Mouse (Mus musculus) liver, embryonic 14.5 days (tissue): Measurements from ENCODE around the gene Coa3.

Experiments
- CTCF ChIP-seq: IDR thresholded peaks from 2 replicates; pipeline ENCODE4 v1.5.1; 2016; ENCODE audit warnings: antibody characterized with exemption, low read depth, control low read depth
- EP300 ChIP-seq: IDR thresholded peaks from 2 replicates; pipeline ENCODE4 v1.6.1; 2016; ENCODE audit warnings: antibody characterized with exemption, low read depth

DNA sequence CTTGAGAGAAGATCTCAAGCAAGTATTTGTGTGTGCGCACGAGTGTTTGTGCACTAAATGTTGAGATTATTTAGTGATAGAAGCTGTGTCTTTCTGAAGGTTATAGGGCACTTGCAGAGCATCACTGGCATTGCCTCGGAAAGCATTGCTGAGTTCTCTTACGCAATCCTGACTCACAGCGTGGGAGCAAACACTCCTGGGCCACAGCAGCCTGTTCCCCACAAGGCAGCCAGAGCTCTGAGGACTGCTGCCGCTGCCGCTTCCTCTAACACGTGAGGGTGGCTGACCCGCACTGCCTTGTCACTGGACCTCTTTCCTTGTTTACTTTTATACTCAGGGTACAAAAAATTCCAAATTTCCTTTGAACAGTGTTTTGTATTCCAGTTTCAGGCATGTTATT lies 8.4 kb upstream of the Coa3 start:
- no peak for TF ChIP-seq CTCF
- TF ChIP-seq EP300: no peak
